ENCODE assay signal across 8 mouse cellular contexts in the genomic region with DNA sequence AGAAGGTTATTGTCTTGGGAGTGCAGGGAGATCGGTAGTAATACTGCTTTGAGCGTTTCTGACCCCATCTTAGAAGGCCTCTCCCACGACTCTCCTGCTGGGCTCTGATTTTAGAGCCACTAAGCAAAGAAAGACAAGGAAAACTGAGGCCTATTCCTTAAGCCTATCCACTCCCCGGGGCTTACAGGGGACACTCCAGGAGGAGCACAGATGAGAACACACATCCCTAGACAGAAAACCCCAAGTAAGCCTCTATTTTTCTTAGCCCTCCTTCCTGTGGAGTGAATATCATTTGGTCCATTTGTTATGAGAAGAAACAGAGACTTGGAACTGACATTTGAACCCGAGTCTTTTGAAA.
DNase-seq lines count a peak whose midpoint lies in the region; ATAC-seq and TF ChIP-seq lines count a peak whose summit lies in the region.

No protein-coding gene starts in this region.

- peak overlapping the region; percentile 83 for H3K4me2 ChIP-seq in heart, embryonic 15.5 days
- H3K4me2 ChIP-seq in forebrain, postnatal 0 days (ENCODE audit: low read depth), result peak overlapping the region; percentile 60
- H3K4me2 ChIP-seq in liver, embryonic 16.5 days (ENCODE audit: low read depth, low read length), result peak overlapping the region; percentile 70

- H3K27me3 ChIP-seq in heart, embryonic 15.5 days, result no peaks in the 10 kb centered on the region
- H3K27me3 ChIP-seq in forebrain, postnatal 0 days (ENCODE audit: insufficient read depth, low read length), result no peaks in the 10 kb centered on the region
- H3K27me3 ChIP-seq in liver, embryonic 16.5 days (ENCODE audit: control insufficient read depth, insufficient read depth, low read depth, low read length), result no peaks in the 10 kb centered on the region; the same call in 1 of the 2 replicates

- no peak for TF ChIP-seq CTCF in forebrain, postnatal 0 days (IDR thresholded peaks at IDR 0.05; ENCODE audit: low read depth)

- H3K9me3 ChIP-seq in heart, embryonic 15.5 days (replicated peaks), result no peaks in the 10 kb centered on the region
- H3K9me3 ChIP-seq in ES-E14 (ENCODE audit: control insufficient read depth, insufficient read depth, low read depth, low read length), result no peaks in the 10 kb centered on the region
- H3K9me3 ChIP-seq in forebrain, postnatal 0 days (ENCODE audit: low read length), result no peaks in the 10 kb centered on the region
- no peaks in the 10 kb centered on the region for H3K9me3 ChIP-seq in liver, embryonic 16.5 days (replicated peaks; ENCODE audit: control insufficient read depth, low read length)

- H3K36me3 ChIP-seq in heart, embryonic 15.5 days, result no peaks in the 10 kb centered on the region
- H3K36me3 ChIP-seq in ES-E14 (ENCODE audit: control insufficient read depth, insufficient read depth, low read length, poor library complexity, severe bottlenecking), result no peaks in the 10 kb centered on the region
- no peaks in the 10 kb centered on the region for H3K36me3 ChIP-seq in forebrain, postnatal 0 days (ENCODE audit: insufficient read depth)
- H3K36me3 ChIP-seq in liver, embryonic 16.5 days (ENCODE audit: control insufficient read depth, insufficient read depth), result no peaks in the 10 kb centered on the region

- in situ Hi-C loops in ES-E14 (cut with MboI; ENCODE audit: low sequenced_read_pairs in 2 of 2, unreplicated experiment in 2 of 2), result loop anchor here (5.0 to 25.0 kb wide), 2 partner anchors 723 to 733 kb away; no protein-coding TSS in a partner anchor

- no peak for DNase-seq in heart, adult 9 months (ENCODE audit: low spot score in 2 of 2)
- no peak for DNase-seq in ES-E14 (ENCODE audit: low read depth, low spot score)
- DNase-seq in forebrain, postnatal 0 days, result no peak
- no peak for DNase-seq in adrenal gland, postnatal 25 days
- no peak for DNase-seq in urinary bladder, postnatal 10 days (ENCODE audit: low spot score)
- DNase-seq in right cerebral cortex, adult 18-20 months, result no peak

- peak overlapping the region; percentile 58 for H3K4me3 ChIP-seq in heart, embryonic 15.5 days
- H3K4me3 ChIP-seq in ES-E14 (ENCODE audit: insufficient read depth in 1 of 2, low read depth in 1 of 2, low read length in 2 of 2, poor library complexity in 1 of 2, severe bottlenecking in 1 of 2), result peak overlapping the region; percentile 60 to 79; a peak in 3 of 4 replicates
- H3K4me3 ChIP-seq in forebrain, postnatal 0 days (ENCODE audit: low read depth, low read length), result peak overlapping the region; percentile 38
- H3K4me3 ChIP-seq in liver, embryonic 16.5 days (ENCODE audit: low read depth, low read length), result peak overlapping the region; percentile 56

- peaks cover 12% of the 10 kb centered on the region for H3K4me1 ChIP-seq in heart, embryonic 15.5 days (replicated peaks)
- H3K4me1 ChIP-seq in ES-E14 (ENCODE audit: control insufficient read depth in 2 of 2, insufficient read depth in 2 of 2, low read length in 2 of 2, poor library complexity in 1 of 2), result no peaks in the 10 kb centered on the region
- H3K4me1 ChIP-seq in forebrain, postnatal 0 days (ENCODE audit: insufficient read depth), result peaks cover 8% of the 10 kb centered on the region; the same call in 1 of the 2 replicates
- H3K4me1 ChIP-seq in liver, embryonic 16.5 days (ENCODE audit: control insufficient read depth, low read depth, low read length), result peaks cover 3% of the 10 kb centered on the region; the same call in 1 of the 2 replicates

- H3K27ac ChIP-seq in heart, embryonic 15.5 days, result peak overlapping the region; percentile 87
- no peak overlapping the region for H3K27ac ChIP-seq in ES-E14 (ENCODE audit: insufficient read depth, low read depth, low read length, poor library complexity, severe bottlenecking)
- H3K27ac ChIP-seq in forebrain, postnatal 0 days (ENCODE audit: low read depth, low read length), result peak overlapping the region; percentile 77
- H3K27ac ChIP-seq in liver, embryonic 16.5 days (ENCODE audit: low read length), result no peak overlapping the region

- H3K9ac ChIP-seq in heart, embryonic 15.5 days, result peak overlapping the region; percentile 78
- H3K9ac ChIP-seq in ES-E14 (ENCODE audit: insufficient read depth, low read depth, low read length, poor library complexity, severe bottlenecking), result peak overlapping the region; percentile 72; the same call in 1 of the 2 replicates
- peak overlapping the region; percentile 64 for H3K9ac ChIP-seq in forebrain, postnatal 0 days
- peak overlapping the region; percentile 51; the same call in 1 of the 2 replicates for H3K9ac ChIP-seq in liver, embryonic 16.5 days (ENCODE audit: low read depth, low read length)

- no peak; the same call in none of the 2 replicates for ATAC-seq in heart, embryonic 15.5 days (replicated peaks; ENCODE audit: insufficient number of reproducible peaks, insufficient read depth, low FRiP score, low read depth)
- peak; percentile 40; the same call in 1 of the 2 replicates for ATAC-seq in forebrain, postnatal 0 days
- no peak for ATAC-seq in liver, embryonic 16.5 days (ENCODE audit: low read depth)

- 15% methylated on average over 5 of the region's 5 CpGs for WGBS in heart, embryonic 15.5 days
- 9% methylated on average over 5 of the region's 5 CpGs for WGBS in forebrain, postnatal 0 days
- 14% methylated on average over 5 of the region's 5 CpGs for WGBS in liver, embryonic 16.5 days (ENCODE audit: insufficient replicate concordance)

TF ChIP-seq in ES-E14, 5 proteins besides CTCF, POLR2A, EP300 and RAD21:
- TF ChIP-seq ZNF384 (IDR thresholded peaks at IDR 0.05; ENCODE audit: low read depth, low read length), result no peak
- no peak for TF ChIP-seq HCFC1 (IDR thresholded peaks at IDR 0.05; ENCODE audit: borderline replicate concordance, insufficient read depth, low read length)
- TF ChIP-seq CHD2 (IDR thresholded peaks at IDR 0.05; ENCODE audit: low read depth, low read length), result no peak
- TF ChIP-seq ZC3H11A (IDR thresholded peaks at IDR 0.05; ENCODE audit: borderline replicate concordance, low read depth, low read length), result no peak
- no peak for TF ChIP-seq MAFK (IDR thresholded peaks at IDR 0.05; ENCODE audit: insufficient read depth, low read depth, low read length)

Comparison
In these comparisons a context has a peak if more than half of its experiments do, and no peak if none do; other contexts are left out.
1. H3K27ac ChIP-seq: peak in heart, embryonic 15.5 days (single experiment) and forebrain, postnatal 0 days (single experiment); none in ES-E14 (single experiment) and liver, embryonic 16.5 days (single experiment).
2. Peak in every context shown above with its lines, with median percentiles within 50 percentile points of each other: H3K4me2 ChIP-seq, H3K4me3 ChIP-seq and H3K9ac ChIP-seq.